Mouse (Mus musculus) erythroblast, embryonic 14.5 days (primary cell): ENCODE data around the gene Cfap300.

Source experiments
- GATA1 ChIP-seq: IDR thresholded peaks from 2 replicates; pipeline ENCODE4 v1.6.1; 2012; ENCODE audit warnings: low read length, inconsistent platforms, mixed read lengths
- TAL1 ChIP-seq: IDR thresholded peaks from 3 replicates; pipeline ENCODE4 v1.6.1; 2012; ENCODE audit warnings: low read length, inconsistent platforms, mixed read lengths

GRCm38 (mm10) chr9:8073203-8073755 lies 30.7 kb upstream of the Cfap300 start:
- TF ChIP-seq GATA1 = no peak
- no peak for TF ChIP-seq TAL1
